Mouse (Mus musculus) megakaryocyte, embryonic 14.5 days (primary cell): ENCODE data around the gene Adad2. TPM values are rescaled to one million over a fixed set of nuclear protein-coding genes. Genes with fewer than 3 reads are reported as not detected.
A peak's percentile ranks its signal among the peaks of the same experiment; 100 is the strongest.

Experiments used
- H3K27me3 ChIP-seq: replicated peaks from 2 replicates; pipeline ENCODE3; 2012; ENCODE audit warnings: inconsistent platforms
- H3K36me3 ChIP-seq: replicated peaks from 2 replicates; pipeline ENCODE3; 2012; ENCODE audit warnings: low read length, inconsistent platforms, mixed read lengths
- H3K4me1 ChIP-seq: 2 replicates; pipeline ENCODE4 v1.6.1; 2012; ENCODE audit warnings: inconsistent platforms
- H3K4me3 ChIP-seq: replicated peaks from 2 replicates; pipeline ENCODE3; 2012; ENCODE audit warnings: moderate library complexity, mild to moderate bottlenecking, inconsistent platforms
- H3K9me3 ChIP-seq: 2 replicates; pipeline ENCODE4 v1.6.1; 2012; ENCODE audit warnings: inconsistent platforms
- FLI1 ChIP-seq: IDR thresholded peaks from 2 replicates; pipeline ENCODE4 v1.6.1; 2012; ENCODE audit warnings: low read length, inconsistent platforms, mixed read lengths
- GATA1 ChIP-seq: IDR thresholded peaks from 3 replicates; pipeline ENCODE4 v1.6.1; 2012; ENCODE audit warnings: mixed read lengths, low read length, inconsistent platforms, borderline replicate concordance
- polyA plus RNA-seq: library from polyadenylated mRNA; stranded (reverse); fragments of >175 nt; gene quantifications from 2 replicates; pipeline ENCODE4 v1.2.3, GENCODE M21; 2012; ENCODE audit warnings: low replicate concordance; ENCODE audit not compliant: insufficient read depth

Gene Adad2
- not detected in 2 replicates for polyA plus RNA-seq

GRCm38 (mm10) chr8:119612471-119612870 is at the start of gene Adad2:
TSS of gene Adad2 (plus strand) at chr8:119612747.
- H3K36me3 ChIP-seq, result no peaks in the 10 kb centered on the region
- H3K4me3 ChIP-seq, result no peak within 1 kb of the TSS
- TF ChIP-seq GATA1 (no peak), FLI1 (no peak)
- H3K27me3 ChIP-seq, result peaks cover 46% of the 10 kb centered on the region
- no peaks in the 10 kb centered on the region; the same call in 1 of the 2 replicates for H3K4me1 ChIP-seq
- peaks cover 23% of the 10 kb centered on the region for H3K9me3 ChIP-seq

GRCm38 (mm10) chr8:119563849-119564251 is 48.7 kb upstream of the Adad2 start:
- no peak overlapping the region for H3K4me3 ChIP-seq
- H3K27me3 ChIP-seq, result no peaks in the 10 kb centered on the region
- peaks cover 88% of the 10 kb centered on the region for H3K36me3 ChIP-seq
- H3K9me3 ChIP-seq, result no peaks in the 10 kb centered on the region
- TF ChIP-seq GATA1 (no peak), FLI1 (no peak)
- peaks cover 43% of the 10 kb centered on the region for H3K4me1 ChIP-seq

- H3K27me3 ChIP-seq, result no peaks in the 10 kb centered on the region
- H3K36me3 ChIP-seq, result peaks cover 89% of the 10 kb centered on the region
- TF ChIP-seq FLI1, result no peak
- no peak for TF ChIP-seq GATA1
- H3K9me3 ChIP-seq, result no peaks in the 10 kb centered on the region
- H3K4me3 ChIP-seq, result no peak overlapping the region
- H3K4me1 ChIP-seq, result peaks cover 51% of the 10 kb centered on the region
Observed at GRCm38 (mm10) chr8:119566367-119566766, 46.2 kb upstream of the Adad2 start.

GRCm38 (mm10) chr8:119568251-119568650 is 44.3 kb upstream of the Adad2 start:
- Histone ChIP-seq H3K4me3 (no peak overlapping the region), H3K4me1 (peaks cover 70% of the 10 kb centered on the region), H3K27me3 (no peaks in the 10 kb centered on the region), H3K9me3 (no peaks in the 10 kb centered on the region), H3K36me3 (peaks cover 77% of the 10 kb centered on the region)
- TF ChIP-seq FLI1 (no peak), GATA1 (no peak)

- Histone ChIP-seq H3K4me3 (no peak overlapping the region), H3K9me3 (no peaks in the 10 kb centered on the region), H3K4me1 (peaks cover 77% of the 10 kb centered on the region), H3K27me3 (no peaks in the 10 kb centered on the region), H3K36me3 (peaks cover 70% of the 10 kb centered on the region)
- TF ChIP-seq GATA1 (no peak), FLI1 (no peak)
Observed at GRCm38 (mm10) chr8:119568951-119569350, 43.6 kb upstream of the Adad2 start.

GRCm38 (mm10) chr8:119569881-119570280 is 42.7 kb upstream of the Adad2 start:
- H3K27me3 ChIP-seq, result no peaks in the 10 kb centered on the region
- TF ChIP-seq GATA1 (no peak), FLI1 (no peak)
- peak overlapping the region; percentile 76 for H3K4me3 ChIP-seq
- H3K4me1 ChIP-seq, result peaks cover 82% of the 10 kb centered on the region
- H3K9me3 ChIP-seq, result no peaks in the 10 kb centered on the region
- peaks cover 61% of the 10 kb centered on the region for H3K36me3 ChIP-seq

GRCm38 (mm10) chr8:119571135-119571534 is 41.4 kb upstream of the Adad2 start:
- Histone ChIP-seq H3K27me3 (peaks cover 6% of the 10 kb centered on the region), H3K36me3 (peaks cover 48% of the 10 kb centered on the region), H3K9me3 (no peaks in the 10 kb centered on the region), H3K4me1 (peaks cover 84% of the 10 kb centered on the region), H3K4me3 (peak overlapping the region; percentile 86)
- TF ChIP-seq FLI1 (no peak), GATA1 (peak; percentile 41; the same call in 1 of the 3 replicates)

GRCm38 (mm10) chr8:119572411-119572810 is 40.1 kb upstream of the Adad2 start:
- Histone ChIP-seq H3K4me3 (peak overlapping the region; percentile 86), H3K27me3 (peaks cover 15% of the 10 kb centered on the region), H3K4me1 (peaks cover 84% of the 10 kb centered on the region)

GRCm38 (mm10) chr8:119574437-119575365 is 37.8 kb upstream of the Adad2 start, which contains the start of the genes Hsdl1 and Dnaaf1:
TSS of gene Hsdl1 (minus strand) at chr8:119575183.
TSS of gene Dnaaf1 (plus strand) at chr8:119575235.
- no peak for TF ChIP-seq FLI1
- no peak for TF ChIP-seq GATA1
- Histone ChIP-seq H3K27me3 (peaks cover 28% of the 10 kb centered on the region), H3K4me3 (peak within 1 kb of the TSS; percentile 95), H3K36me3 (peaks cover 17% of the 10 kb centered on the region), H3K4me1 (peaks cover 67% of the 10 kb centered on the region), H3K9me3 (no peaks in the 10 kb centered on the region)

More at GRCm38 (mm10) chr8:119572411-119572810, 40.1 kb upstream of the Adad2 start:
- TF ChIP-seq GATA1 (no peak), FLI1 (no peak)
- Histone ChIP-seq H3K9me3 (no peaks in the 10 kb centered on the region), H3K36me3 (peaks cover 38% of the 10 kb centered on the region)

- Histone ChIP-seq H3K4me1 (peaks cover 65% of the 10 kb centered on the region), H3K27me3 (peaks cover 32% of the 10 kb centered on the region), H3K36me3 (peaks cover 12% of the 10 kb centered on the region), H3K9me3 (no peaks in the 10 kb centered on the region), H3K4me3 (peak overlapping the region; percentile 95)
- TF ChIP-seq GATA1, result no peak
- no peak for TF ChIP-seq FLI1
Observed at GRCm38 (mm10) chr8:119575366-119575726, 37.2 kb upstream of the Adad2 start.
